Mouse (Mus musculus) bone marrow, adult 2 months (tissue): ENCODE results near the gene Rplp2.

Experiments used
- CTCF ChIP-seq: fragments of 200-500 bp; IDR thresholded peaks from 2 replicates; pipeline ENCODE4 v1.5.1; 2011; ENCODE audit warnings: low read length, control low read depth; ENCODE audit not compliant: control insufficient read depth, insufficient read depth
- POLR2A ChIP-seq: fragments of 200-500 bp; IDR thresholded peaks from 2 replicates; pipeline ENCODE4 v1.6.1; 2011; ENCODE audit warnings: low read depth, mild to moderate bottlenecking, control low read depth, low read length, borderline replicate concordance; ENCODE audit not compliant: control insufficient read depth

- TF ChIP-seq CTCF (no peak), POLR2A (no peak)
Measured at GRCm38 (mm10) chr7:141423811-141424210, 23.4 kb upstream of the Rplp2 start.
